Mouse (Mus musculus) heart, embryonic 15.5 days (tissue): Measurements from ENCODE around the gene Lnx1. TPM values are rescaled to one million over a fixed set of nuclear protein-coding genes. Genes with fewer than 3 reads are reported as not detected.

Source experiments
- ATAC-seq: fragments of 200-750 bp; cut with Nextera tagmentation; replicated peaks from 2 replicates; pipeline ENCODE4 v1.8.0; 2017; ENCODE audit warnings: low read depth, moderate TSS enrichment; ENCODE audit not compliant: insufficient number of reproducible peaks, insufficient read depth, low FRiP score
- H3K27ac ChIP-seq: fragments of 300-500 bp; sonication (generic); 2 replicates; pipeline ENCODE4 v1.5.1; 2015; ENCODE audit warnings: mild to moderate bottlenecking, inconsistent platforms
- H3K27me3 ChIP-seq: fragments of 300-500 bp; sonication (generic); 2 replicates; pipeline ENCODE4 v1.6.1; 2015; ENCODE audit warnings: inconsistent platforms
- H3K36me3 ChIP-seq: fragments of 300-500 bp; sonication (generic); 2 replicates; pipeline ENCODE4 v1.6.1; 2015; ENCODE audit warnings: mild to moderate bottlenecking, inconsistent platforms
- H3K4me1 ChIP-seq: fragments of 300-500 bp; sonication (generic); replicated peaks from 2 replicates; pipeline ENCODE4 v1.6.1; 2015; ENCODE audit warnings: inconsistent platforms
- H3K4me2 ChIP-seq: fragments of 300-500 bp; sonication (generic); 2 replicates; pipeline ENCODE4 v1.6.1; 2015; ENCODE audit warnings: inconsistent platforms, mild to moderate bottlenecking, moderate library complexity
- H3K4me3 ChIP-seq: fragments of 300-500 bp; sonication (generic); 2 replicates; pipeline ENCODE4 v1.5.1; 2015; ENCODE audit warnings: mild to moderate bottlenecking, inconsistent platforms
- H3K9ac ChIP-seq: fragments of 300-500 bp; sonication (generic); 2 replicates; pipeline ENCODE4 v1.6.1; 2015; ENCODE audit warnings: mild to moderate bottlenecking, inconsistent platforms
- H3K9me3 ChIP-seq: fragments of 300-500 bp; sonication (generic); replicated peaks from 2 replicates; pipeline ENCODE4 v1.6.1; 2016; ENCODE audit warnings: inconsistent platforms
- WGBS: fragments of 180-500 bp; shearing (Covaris S2); methylation state at CpG from one replicate; pipeline ENCODE4 v1.1.7; 2015; ENCODE audit warnings: mixed read lengths; 5-methylcytosine and 5-hydroxymethylcytosine counted together
- polyA plus RNA-seq: library from polyadenylated mRNA; unstranded; fragments of >200 nt; fragmentation: Nextera tagmentation; extraction: Ambion mirVana; gene quantifications from 2 replicates; pipeline ENCODE4 v1.2.1, GENCODE M21; 2015

Gene Lnx1
- polyA plus RNA-seq, 1 experiment from 2014 or later: 1.2 TPM

- 80% methylated on average over 9 of the region's 9 CpGs for WGBS
- no peak for ATAC-seq
- no peaks in the 10 kb centered on the region for H3K36me3 ChIP-seq
Measured at GRCm38 (mm10) chr5:74697534-74697933, 5.2 kb downstream of the Lnx1 start.

DNA sequence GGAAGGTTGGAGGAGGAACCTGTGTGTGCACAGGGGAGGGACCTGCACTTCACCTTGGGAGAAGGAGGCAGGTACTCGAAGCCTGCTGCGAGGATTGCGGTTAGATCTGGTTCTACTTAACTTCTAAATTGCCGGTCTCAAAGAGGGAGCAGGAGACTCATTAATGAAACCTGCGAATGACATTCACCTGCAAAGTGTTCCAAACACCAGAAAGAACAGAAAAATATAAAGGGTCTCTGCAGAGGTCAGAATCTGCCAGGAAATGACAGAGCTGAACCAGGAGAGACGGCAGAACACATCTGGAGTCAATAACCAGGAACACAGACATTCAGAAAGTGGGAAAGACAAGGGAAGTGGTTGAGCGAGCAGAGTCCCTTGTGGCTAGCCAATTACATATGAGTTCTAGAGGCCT, 8.3 kb downstream of the Lnx1 start:
- Histone ChIP-seq H3K9ac (no peak overlapping the region), H3K27ac (no peak overlapping the region), H3K4me2 (no peak overlapping the region), H3K4me3 (no peak overlapping the region), H3K36me3 (no peaks in the 10 kb centered on the region), H3K27me3 (no peaks in the 10 kb centered on the region), H3K9me3 (no peaks in the 10 kb centered on the region), H3K4me1 (peaks cover 8% of the 10 kb centered on the region)
- no peak for ATAC-seq
- 68% methylated on average over 7 of the region's 7 CpGs for WGBS

More at GRCm38 (mm10) chr5:74697534-74697933, 5.2 kb downstream of the Lnx1 start:
- H3K9ac ChIP-seq: no peak overlapping the region
- H3K27ac ChIP-seq: no peak overlapping the region
- H3K27me3 ChIP-seq: no peaks in the 10 kb centered on the region
- no peak overlapping the region for H3K4me3 ChIP-seq
- peaks cover 8% of the 10 kb centered on the region for H3K4me1 ChIP-seq
- no peak overlapping the region for H3K4me2 ChIP-seq
- H3K9me3 ChIP-seq: no peaks in the 10 kb centered on the region

DNA sequence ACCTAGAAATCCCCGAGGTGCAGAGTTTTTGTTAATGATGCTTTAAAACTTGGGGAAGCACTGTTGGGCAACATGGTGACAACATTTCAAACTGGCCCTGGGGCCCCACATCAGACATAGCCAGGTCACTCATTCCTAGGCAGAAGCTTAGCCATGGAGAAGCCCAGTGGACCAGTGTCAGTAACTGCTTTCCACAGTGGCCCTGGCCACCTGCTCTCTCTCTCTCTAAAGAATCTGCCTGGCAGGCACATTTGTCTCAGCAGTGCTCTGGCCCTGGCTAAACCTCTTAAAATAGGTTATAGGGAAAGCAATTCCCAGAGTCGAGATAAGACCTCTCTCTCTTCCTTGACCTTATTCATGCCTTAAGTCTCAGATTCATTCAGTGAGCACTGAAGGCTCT, 8.9 kb downstream of the Lnx1 start:
- Histone ChIP-seq H3K9ac (no peak overlapping the region), H3K4me3 (no peak overlapping the region), H3K4me1 (peaks cover 8% of the 10 kb centered on the region), H3K36me3 (no peaks in the 10 kb centered on the region), H3K27ac (no peak overlapping the region; the same call in 1 of the 2 replicates), H3K4me2 (no peak overlapping the region), H3K9me3 (no peaks in the 10 kb centered on the region), H3K27me3 (no peaks in the 10 kb centered on the region)
- no peak for ATAC-seq
- WGBS: 44% methylated on average over 2 of the region's 2 CpGs

DNA sequence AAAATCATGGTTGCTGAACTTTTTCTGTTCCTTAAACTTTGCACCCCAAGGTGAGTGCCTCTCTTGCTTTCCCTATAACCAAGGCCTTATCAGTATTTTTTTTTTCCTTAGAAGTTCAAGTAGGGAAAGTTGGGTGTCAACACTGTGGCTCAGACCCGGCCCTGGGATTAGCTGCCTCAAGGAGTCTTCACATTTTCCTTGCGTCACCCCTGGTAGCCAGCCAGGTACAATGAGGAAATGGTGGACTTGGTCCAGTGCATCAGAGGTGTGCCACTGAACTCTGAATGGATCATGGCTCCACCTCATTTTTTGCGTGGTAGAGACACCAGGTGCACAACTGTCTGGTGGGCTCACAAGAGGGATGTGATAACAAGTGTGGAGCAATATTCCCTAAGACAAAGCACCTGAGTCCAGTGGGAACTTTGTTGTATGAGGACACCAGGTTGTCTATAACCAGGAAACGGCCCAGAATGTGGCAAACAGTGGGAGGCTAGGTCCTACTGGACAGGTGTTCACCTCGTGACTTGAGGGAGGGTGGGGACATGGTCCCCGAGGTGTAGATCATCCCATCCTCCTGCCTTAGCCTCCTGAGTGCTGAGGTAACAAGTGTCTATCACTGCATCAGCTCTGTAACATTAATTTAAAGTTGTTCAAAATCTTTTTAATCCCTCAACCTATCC, 10.2 kb downstream of the Lnx1 start:
- Histone ChIP-seq H3K4me2 (no peak overlapping the region), H3K27me3 (no peaks in the 10 kb centered on the region), H3K9ac (no peak overlapping the region), H3K4me1 (peaks cover 8% of the 10 kb centered on the region), H3K4me3 (no peak overlapping the region), H3K36me3 (no peaks in the 10 kb centered on the region), H3K27ac (no peak overlapping the region), H3K9me3 (no peaks in the 10 kb centered on the region)
- no peak for ATAC-seq
- 78% methylated on average over 6 of the region's 6 CpGs for WGBS

DNA sequence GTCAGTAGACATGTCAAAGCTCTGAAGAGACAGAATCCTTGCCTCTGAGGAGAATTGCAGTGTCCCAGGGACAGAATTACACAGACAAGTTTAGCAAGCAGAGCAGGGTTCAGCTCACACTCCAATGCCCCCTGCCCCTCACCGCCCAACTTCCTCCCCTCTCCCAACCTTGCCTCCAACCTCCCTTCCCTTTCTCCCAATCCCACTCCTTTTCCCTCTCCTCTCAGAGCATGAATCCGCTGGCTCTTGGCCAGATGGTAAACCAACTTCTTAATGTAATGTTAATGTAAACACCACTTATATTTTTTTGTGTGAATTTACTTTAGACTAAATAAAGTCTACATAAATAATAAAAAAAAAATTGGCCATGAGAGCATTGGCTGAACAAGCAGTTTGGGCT, 13.9 kb downstream of the Lnx1 start:
- 73% methylated on average over 2 of the region's 2 CpGs for WGBS

GRCm38 (mm10) chr5:74684944-74685343, 17.8 kb downstream of the Lnx1 start:
- WGBS: 34% methylated on average over 5 of the region's 5 CpGs
- Histone ChIP-seq H3K4me3 (no peak overlapping the region), H3K9ac (no peak overlapping the region), H3K36me3 (no peaks in the 10 kb centered on the region), H3K27ac (no peak overlapping the region; the same call in 1 of the 2 replicates), H3K27me3 (no peaks in the 10 kb centered on the region), H3K4me2 (no peak overlapping the region), H3K4me1 (peaks cover 25% of the 10 kb centered on the region), H3K9me3 (no peaks in the 10 kb centered on the region)
- ATAC-seq: peak; percentile 62

More for the DNA sequence above, 13.9 kb downstream of the Lnx1 start:
- Histone ChIP-seq H3K4me3 (no peak overlapping the region), H3K9ac (no peak overlapping the region), H3K36me3 (no peaks in the 10 kb centered on the region), H3K27me3 (no peaks in the 10 kb centered on the region), H3K4me1 (peaks cover 17% of the 10 kb centered on the region), H3K4me2 (no peak overlapping the region), H3K9me3 (no peaks in the 10 kb centered on the region), H3K27ac (no peak overlapping the region)
- no peak for ATAC-seq

DNA sequence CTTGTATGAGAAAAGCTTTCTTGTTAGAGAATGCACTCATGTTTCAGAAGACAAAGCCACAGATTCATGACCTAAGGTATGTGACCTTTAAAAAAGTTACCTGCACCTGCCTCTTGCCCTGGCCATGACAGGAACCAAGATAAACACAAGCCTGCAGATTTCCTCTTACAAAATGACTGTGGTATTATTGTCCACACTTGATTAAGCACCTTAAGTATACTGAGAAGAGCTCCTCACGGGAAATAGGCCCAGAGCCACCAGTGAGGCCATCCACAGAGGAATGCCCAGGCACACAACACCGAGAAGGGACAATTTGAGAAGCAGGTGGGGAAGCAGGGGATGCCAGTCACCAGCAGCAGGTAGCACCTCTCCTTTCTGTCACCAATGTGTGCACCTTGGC, 18.9 kb downstream of the Lnx1 start:
- no peak for ATAC-seq
- Histone ChIP-seq H3K9ac (no peak overlapping the region), H3K4me1 (peaks cover 26% of the 10 kb centered on the region), H3K4me2 (no peak overlapping the region), H3K27me3 (no peaks in the 10 kb centered on the region), H3K4me3 (no peak overlapping the region), H3K27ac (no peak overlapping the region), H3K9me3 (no peaks in the 10 kb centered on the region), H3K36me3 (no peaks in the 10 kb centered on the region)
- WGBS: 75% methylated on average over 2 of the region's 2 CpGs

GRCm38 (mm10) chr5:74682735-74683134, 20.0 kb downstream of the Lnx1 start:
- Histone ChIP-seq H3K4me3 (no peak overlapping the region), H3K4me2 (no peak overlapping the region), H3K36me3 (no peaks in the 10 kb centered on the region), H3K27ac (no peak overlapping the region), H3K9ac (no peak overlapping the region), H3K4me1 (peaks cover 36% of the 10 kb centered on the region), H3K9me3 (no peaks in the 10 kb centered on the region), H3K27me3 (no peaks in the 10 kb centered on the region)
- 90% methylated on average over 1 of the region's 1 CpGs for WGBS
- no peak for ATAC-seq

GRCm38 (mm10) chr5:74679631-74680030, 23.1 kb downstream of the Lnx1 start:
- Histone ChIP-seq H3K9me3 (no peaks in the 10 kb centered on the region), H3K4me1 (peaks cover 33% of the 10 kb centered on the region), H3K4me3 (no peak overlapping the region), H3K4me2 (no peak overlapping the region), H3K27ac (no peak overlapping the region), H3K27me3 (no peaks in the 10 kb centered on the region), H3K36me3 (no peaks in the 10 kb centered on the region), H3K9ac (no peak overlapping the region)
- ATAC-seq: no peak
- WGBS: 75% methylated on average over 7 of the region's 7 CpGs

DNA sequence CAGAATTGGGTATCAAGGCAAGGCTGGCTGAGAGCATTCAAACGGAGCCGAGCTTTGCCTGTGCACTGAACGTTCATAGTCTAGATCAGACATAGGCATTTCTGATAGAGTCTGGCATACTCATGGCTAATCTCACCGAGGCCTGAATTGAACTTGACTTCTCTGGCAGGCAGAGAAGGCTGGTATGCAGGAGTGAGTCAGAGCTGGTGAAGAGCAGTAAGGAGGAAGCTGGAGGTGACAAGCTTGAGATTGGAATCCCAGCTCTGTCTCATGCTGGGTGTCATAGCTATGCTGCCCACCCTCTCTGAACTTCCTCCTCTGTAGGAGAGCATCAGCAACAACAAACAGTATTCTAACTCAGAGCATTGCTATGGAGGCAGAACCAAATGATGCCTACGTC, 24.0 kb downstream of the Lnx1 start:
- peaks cover 26% of the 10 kb centered on the region for H3K4me1 ChIP-seq
- no peak overlapping the region for H3K9ac ChIP-seq
- WGBS: 54% methylated on average over 5 of the region's 5 CpGs
- no peaks in the 10 kb centered on the region for H3K27me3 ChIP-seq
- H3K27ac ChIP-seq: no peak overlapping the region
- no peak overlapping the region for H3K4me3 ChIP-seq
- H3K9me3 ChIP-seq: no peaks in the 10 kb centered on the region
- ATAC-seq: no peak
- H3K4me2 ChIP-seq: no peak overlapping the region
- no peaks in the 10 kb centered on the region for H3K36me3 ChIP-seq

DNA sequence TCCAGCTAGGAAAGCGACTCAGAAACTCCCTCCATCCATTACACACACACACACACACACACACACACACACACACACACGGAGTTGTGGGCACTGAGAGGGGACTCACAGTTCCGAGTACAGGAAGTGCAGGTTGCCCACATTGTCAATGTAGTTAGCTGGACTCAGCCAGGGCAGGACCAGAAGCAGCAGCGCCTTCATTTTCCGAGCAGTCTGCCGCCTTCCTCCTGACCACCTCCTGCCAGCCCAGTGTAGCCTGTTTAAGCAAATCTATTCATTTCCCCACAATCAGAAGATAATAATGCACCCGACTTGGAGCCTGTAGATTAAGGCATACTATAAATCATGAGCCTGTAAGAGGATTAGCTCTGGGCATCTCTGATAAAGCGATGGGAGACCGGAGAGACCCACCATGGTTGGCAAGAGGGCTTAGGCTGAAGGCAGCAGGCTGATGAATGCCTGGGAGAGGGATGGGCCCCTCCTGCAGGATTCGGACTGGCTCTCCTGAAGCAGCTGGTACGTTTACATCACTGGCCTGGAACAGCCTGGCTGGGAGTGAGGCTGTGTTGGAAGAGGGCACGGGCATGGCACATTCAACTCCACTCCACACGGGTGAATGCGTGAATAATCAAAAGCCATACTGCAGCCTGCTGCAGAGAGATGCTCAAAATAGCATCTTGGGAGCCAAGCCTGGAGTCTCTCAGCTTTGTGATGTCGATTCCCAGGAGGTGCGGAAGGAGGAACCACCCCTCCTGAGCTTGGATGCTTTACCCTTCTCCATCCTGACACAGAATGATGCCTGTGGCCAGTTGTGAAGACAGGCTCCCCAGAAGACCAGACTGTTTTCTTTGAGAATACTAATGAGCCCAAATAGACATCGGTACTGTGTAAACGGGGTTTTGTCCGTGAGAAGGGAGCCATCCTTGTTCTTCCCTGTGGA, 25.0 kb downstream of the Lnx1 start:
- Histone ChIP-seq H3K27ac (no peak overlapping the region; the same call in 1 of the 2 replicates), H3K4me3 (peak overlapping the region; percentile 1; the same call in 1 of the 2 replicates), H3K9me3 (no peaks in the 10 kb centered on the region), H3K36me3 (no peaks in the 10 kb centered on the region), H3K4me1 (peaks cover 18% of the 10 kb centered on the region), H3K27me3 (no peaks in the 10 kb centered on the region), H3K9ac (no peak overlapping the region), H3K4me2 (no peak overlapping the region)
- peak; percentile 55; the same call in 1 of the 2 replicates for ATAC-seq
- WGBS: 53% methylated on average over 19 of the region's 19 CpGs
